25 mouse cellular contexts compared by ENCODE assay signal in the genomic region with DNA sequence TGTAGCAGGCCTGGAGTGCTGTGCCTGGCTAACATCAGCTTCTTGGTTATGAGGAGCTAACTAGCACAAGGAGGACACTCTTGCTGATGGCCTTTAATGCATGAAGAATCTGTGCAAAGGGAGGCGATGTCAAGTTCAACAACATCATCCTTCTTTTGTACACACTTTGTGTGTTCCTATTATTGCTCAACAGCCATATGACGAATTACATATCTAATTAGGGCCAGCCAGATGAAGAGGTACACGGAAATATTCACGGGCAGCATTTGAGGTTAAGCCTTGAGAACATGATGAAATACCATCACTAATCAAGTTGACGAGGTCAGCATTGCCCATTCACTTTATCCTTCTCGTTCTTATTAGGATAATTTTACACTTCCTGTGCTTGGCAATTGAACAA.
DNase-seq lines count a peak whose midpoint lies in the region; ATAC-seq and TF ChIP-seq lines count a peak whose summit lies in the region.
"Had no signal": no experiment of that assay in that cellular context is flagged by ENCODE, and none has a peak within 500 bp of the region (broad histone marks: within the 10 kb centered on the region; RNA-seq: fewer than 3 reads in every experiment).

No protein-coding gene starts in this region.

- no peak overlapping the region for H3K9ac ChIP-seq in midbrain, embryonic 14.5 days (replicated peaks; ENCODE audit: low read length)
- H3K9ac ChIP-seq: embryonic facial prominence, embryonic 13.5 days; embryonic facial prominence, embryonic 15.5 days; forebrain, embryonic 12.5 days; forebrain, postnatal 0 days had no signal

- TF ChIP-seq POLR2A in brain, embryonic 14.5 days (IDR thresholded peaks at IDR 0.05; ENCODE audit: borderline replicate concordance, extremely low read depth, insufficient read depth, insufficient read length, poor library complexity, severe bottlenecking): no peak

- no peak for TF ChIP-seq CTCF in brain, embryonic 14.5 days (IDR thresholded peaks at IDR 0.05; ENCODE audit: borderline replicate concordance, extremely low read depth, insufficient read depth, insufficient read length)

- no peaks in the 10 kb centered on the region for H3K4me1 ChIP-seq in midbrain, embryonic 14.5 days (ENCODE audit: control insufficient read depth, insufficient read depth, low read length)
- 0 out of 2 replicates have a peak, but pooled peaks cover 3% of the 10 kb centered on the region for H3K4me1 ChIP-seq in midbrain, embryonic 10.5 days
- H3K4me1 ChIP-seq: embryonic facial prominence, embryonic 13.5 days; embryonic facial prominence, embryonic 15.5 days; forebrain, embryonic 12.5 days had no signal

- ATAC-seq in midbrain, embryonic 14.5 days (ENCODE audit: low FRiP score, low TSS enrichment): no peak
- ATAC-seq: activated CD4-positive, CD25-positive, alpha-beta regulatory T cell, adult 4 months; forebrain, embryonic 14.5 days; forebrain, postnatal 0 days; Patski had no signal

- H3K4me3 ChIP-seq in midbrain, embryonic 14.5 days (replicated peaks; ENCODE audit: low read depth, low read length): no peak overlapping the region
- no peak overlapping the region for H3K4me3 ChIP-seq in midbrain, embryonic 10.5 days
- H3K4me3 ChIP-seq: embryonic facial prominence, embryonic 13.5 days; embryonic facial prominence, embryonic 15.5 days; erythroblast, embryonic 14.5 days; forebrain, embryonic 10.5 days; forebrain, embryonic 12.5 days had no signal

- H3K36me3 ChIP-seq in midbrain, embryonic 14.5 days (ENCODE audit: control insufficient read depth, insufficient read depth, low read length): no peaks in the 10 kb centered on the region
- no peaks in the 10 kb centered on the region for H3K36me3 ChIP-seq in midbrain, embryonic 10.5 days
- H3K36me3 ChIP-seq: embryonic facial prominence, embryonic 13.5 days; embryonic facial prominence, embryonic 15.5 days; forebrain, embryonic 10.5 days; forebrain, embryonic 12.5 days had no signal

- H3K4me2 ChIP-seq in midbrain, embryonic 14.5 days (ENCODE audit: low read length): no peak overlapping the region
- H3K4me2 ChIP-seq: embryonic facial prominence, embryonic 13.5 days; embryonic facial prominence, embryonic 15.5 days; forebrain, embryonic 12.5 days had no signal

- no peaks in the 10 kb centered on the region for H3K9me3 ChIP-seq in midbrain, embryonic 14.5 days (ENCODE audit: control insufficient read depth, low read length)
- no peaks in the 10 kb centered on the region for H3K9me3 ChIP-seq in midbrain, embryonic 10.5 days (replicated peaks)
- H3K9me3 ChIP-seq: embryonic facial prominence, embryonic 13.5 days; embryonic facial prominence, embryonic 15.5 days; forebrain, embryonic 10.5 days; forebrain, embryonic 12.5 days had no signal

- no peak overlapping the region for H3K27ac ChIP-seq in midbrain, embryonic 14.5 days (replicated peaks; ENCODE audit: low read depth, low read length)
- H3K27ac ChIP-seq in midbrain, embryonic 10.5 days (replicated peaks): no peak overlapping the region
- H3K27ac ChIP-seq: embryonic facial prominence, embryonic 13.5 days; embryonic facial prominence, embryonic 15.5 days; forebrain, embryonic 10.5 days; forebrain, embryonic 12.5 days had no signal

- 41% methylated on average over 6 of the region's 6 CpGs for WGBS in midbrain, embryonic 14.5 days
- WGBS in midbrain, embryonic 10.5 days: 82% methylated on average over 6 of the region's 6 CpGs

- no peaks in the 10 kb centered on the region for H3K27me3 ChIP-seq in midbrain, embryonic 14.5 days (ENCODE audit: control insufficient read depth, insufficient read depth, low read length)
- H3K27me3 ChIP-seq in midbrain, embryonic 10.5 days (ENCODE audit: low read depth, poor library complexity, severe bottlenecking): no peaks in the 10 kb centered on the region
- H3K27me3 ChIP-seq: embryonic facial prominence, embryonic 13.5 days; embryonic facial prominence, embryonic 15.5 days; forebrain, embryonic 12.5 days; Patski had no signal

- peak; percentile 20 for DNase-seq in adrenal gland, adult 8-10 months
- no peak for DNase-seq in adrenal gland, postnatal 36 days
- peak; percentile 31 for DNase-seq in midbrain, embryonic 14.5 days
- DNase-seq in midbrain, embryonic 10.5 days (ENCODE audit: low spot score): no peak
- DNase-seq in brain, embryonic 14.5 days (ENCODE audit: low read depth): peak; percentile 18
- peak; percentile 16 for DNase-seq in retina, postnatal 1 day
- no peak for DNase-seq in urinary bladder, adult 18-20 months (ENCODE audit: low spot score in 2 of 2)
- no peak for DNase-seq in right cerebral cortex, adult 2 months (ENCODE audit: low spot score in 2 of 2)
- DNase-seq: adrenal gland, postnatal 25 days; cerebellum, adult 11 months; cerebellum, adult 18-20 months; cerebellum, adult 8-10 months; cerebellum, adult 9-11 months; cerebellum, postnatal 14 days; cerebellum, postnatal 36 days; embryo, embryonic 11 days; forebrain, postnatal 0 days had no signal

Comparison
In these comparisons a context has a peak if more than half of its experiments do, and no peak if none do; other contexts are left out.
1. DNase-seq: peak in adrenal gland, adult 8-10 months (single experiment), midbrain, embryonic 14.5 days (single experiment), brain, embryonic 14.5 days (single experiment) and retina, postnatal 1 day (single experiment); none in adrenal gland, postnatal 36 days (0 of 2), midbrain, embryonic 10.5 days (single experiment), urinary bladder, adult 18-20 months (0 of 2) and right cerebral cortex, adult 2 months (0 of 2).